Mouse (Mus musculus): ENCODE measurements at regions not wholly inside any gene's neighbourhood (a gene's known extent, or its start where the extent isn't known, plus 50 kb on each side); places are given as distances from the start of the nearest gene placed in this dataset.

DNA sequence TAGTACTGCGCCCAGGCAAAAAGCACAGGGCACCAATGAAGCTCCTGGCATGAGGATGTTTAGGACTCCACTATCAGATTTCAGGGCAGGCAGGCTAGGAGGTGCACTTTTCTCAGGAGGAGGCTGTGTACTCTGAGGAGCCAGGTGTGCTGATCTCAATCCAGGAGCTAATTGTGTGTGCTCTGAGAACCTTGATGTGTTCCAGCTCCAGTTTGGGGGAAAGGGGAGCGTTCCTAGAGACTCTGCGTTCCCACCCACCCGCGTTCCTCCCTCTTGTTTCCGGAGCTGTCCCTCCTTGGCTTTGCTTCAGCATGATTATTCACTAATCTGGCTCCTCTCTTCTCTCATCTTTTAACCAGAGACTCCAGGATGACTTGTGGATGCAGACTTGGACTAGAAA is 195.2 kb downstream of the Icos start:
- no peak for DNase-seq (ENCODE audit: low spot score in 2 of 2)

GRCm38 (mm10) chr1:61175239-61175638 is 197.5 kb downstream of the Icos start:
- no peak for DNase-seq (ENCODE audit: low spot score in 2 of 2)

GRCm38 (mm10) chr1:61179461-61179860 is 201.7 kb downstream of the Icos start:
- no peak for DNase-seq (ENCODE audit: low spot score in 2 of 2)

DNA sequence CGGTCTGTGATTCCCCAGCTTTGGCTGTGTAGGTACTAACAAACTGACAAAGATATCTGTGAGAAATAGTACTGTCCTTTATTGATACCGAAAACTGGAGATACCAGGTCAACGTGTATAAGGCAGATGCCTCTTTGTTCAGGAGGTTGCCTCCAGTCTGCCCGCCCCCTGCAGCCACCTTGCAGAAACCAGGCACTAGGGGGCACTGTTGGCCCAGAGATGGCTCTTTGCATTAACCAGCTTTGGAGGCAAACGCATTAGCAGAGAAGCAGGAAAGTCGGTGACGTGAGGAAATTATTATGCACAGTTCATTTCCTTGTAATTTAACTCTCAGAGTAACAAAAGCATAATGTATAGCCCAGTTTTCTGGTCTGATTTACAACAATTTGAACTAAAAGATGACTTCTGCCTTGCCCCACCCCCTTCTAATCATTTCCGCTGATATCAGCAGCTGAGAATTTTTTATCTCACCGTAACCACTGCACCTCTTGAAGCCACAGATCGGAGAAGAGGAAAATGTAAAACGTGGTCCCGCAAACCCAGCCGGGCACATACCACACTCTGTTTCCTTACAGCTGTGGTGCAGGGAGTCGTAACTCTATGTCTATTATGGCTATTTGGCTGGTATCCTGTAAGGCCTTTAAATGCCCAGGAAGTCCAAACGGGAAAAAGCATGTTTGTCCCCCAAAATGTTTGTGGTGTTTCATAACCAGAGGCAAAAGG is 203.5 kb downstream of the Icos start:
- peak; percentile 61 to 79 for DNase-seq (ENCODE audit: low spot score in 2 of 2)

DNA sequence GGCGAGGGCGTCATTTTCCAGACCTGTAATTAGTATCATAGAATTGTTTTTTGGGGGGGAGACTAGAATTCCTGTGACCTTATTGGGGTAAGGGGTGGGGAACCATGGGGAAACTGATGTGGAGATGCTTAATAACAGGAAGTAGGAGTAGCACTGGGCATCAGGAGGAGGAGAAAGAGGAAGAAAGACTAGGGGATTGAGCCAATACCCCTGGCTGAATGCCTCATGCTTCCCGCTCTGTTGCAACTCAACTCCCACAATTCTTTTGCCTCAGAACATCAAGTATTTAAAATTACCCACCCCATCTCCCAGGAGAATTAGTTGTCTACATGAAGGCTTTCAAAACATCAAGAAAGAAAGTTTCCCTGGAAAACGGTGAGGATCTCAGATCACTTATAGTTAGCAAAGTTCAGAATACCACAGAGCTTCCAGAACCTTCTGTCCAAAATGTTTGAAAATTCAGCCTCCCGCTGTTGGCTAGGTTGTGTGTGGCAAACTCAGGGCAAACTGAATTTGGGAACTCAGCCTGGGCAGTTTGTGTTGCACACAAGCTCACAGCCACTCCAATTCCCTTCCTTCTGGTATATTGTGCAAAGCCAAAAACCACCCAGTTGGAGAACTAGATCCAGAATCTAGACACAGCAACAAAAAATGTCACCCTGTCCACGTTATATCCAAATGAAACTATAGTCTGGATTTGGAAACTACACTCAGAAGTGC is 209.8 kb downstream of the Icos start:
- DNase-seq (ENCODE audit: low spot score in 2 of 2), result no peak

DNA sequence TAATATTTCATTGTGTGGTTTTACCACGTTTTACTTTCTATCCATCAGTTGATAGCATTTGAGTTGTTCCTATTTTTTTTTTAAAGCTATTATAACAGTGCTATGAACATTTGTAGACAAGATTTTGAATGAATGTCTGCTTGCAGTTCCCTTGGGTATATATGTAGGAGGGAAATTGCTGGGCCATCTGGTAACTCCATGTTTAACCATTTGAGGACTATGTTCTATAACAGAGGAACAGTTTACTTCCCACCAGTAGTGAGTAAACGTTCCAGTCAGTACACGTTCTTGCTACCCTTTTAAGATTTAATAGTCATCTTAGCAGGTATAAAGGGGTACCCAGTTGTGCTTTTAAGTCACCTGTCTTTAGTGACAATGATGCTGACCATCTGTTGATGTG is 213.2 kb downstream of the Icos start:
- DNase-seq (ENCODE audit: low spot score in 2 of 2), result no peak

DNA sequence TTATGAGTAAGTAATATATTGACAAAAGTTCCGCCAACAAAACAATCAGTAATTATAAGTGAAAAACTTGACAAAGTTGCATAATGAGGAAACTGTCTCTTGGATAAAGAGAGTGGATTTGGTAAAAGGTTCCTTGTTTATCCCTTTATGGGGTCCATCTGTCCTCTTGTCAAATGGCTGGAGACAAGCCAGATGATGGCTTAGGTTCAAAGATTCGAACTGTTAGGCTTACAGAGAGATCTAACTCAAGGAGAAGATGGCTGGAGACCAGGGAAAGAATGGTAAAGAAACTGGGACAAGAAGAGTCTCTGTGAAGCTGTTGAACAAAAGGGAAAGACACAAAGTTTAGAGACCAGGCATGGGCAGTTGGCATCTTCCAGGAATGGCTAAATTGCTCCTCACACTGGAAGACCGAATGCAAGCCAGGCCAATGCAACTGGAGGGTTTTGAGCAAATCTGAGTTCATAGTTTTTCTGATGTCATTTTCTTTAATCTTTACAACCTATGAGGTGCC is 220.9 kb downstream of the Icos start:
- DNase-seq (ENCODE audit: low spot score in 2 of 2), result no peak

DNA sequence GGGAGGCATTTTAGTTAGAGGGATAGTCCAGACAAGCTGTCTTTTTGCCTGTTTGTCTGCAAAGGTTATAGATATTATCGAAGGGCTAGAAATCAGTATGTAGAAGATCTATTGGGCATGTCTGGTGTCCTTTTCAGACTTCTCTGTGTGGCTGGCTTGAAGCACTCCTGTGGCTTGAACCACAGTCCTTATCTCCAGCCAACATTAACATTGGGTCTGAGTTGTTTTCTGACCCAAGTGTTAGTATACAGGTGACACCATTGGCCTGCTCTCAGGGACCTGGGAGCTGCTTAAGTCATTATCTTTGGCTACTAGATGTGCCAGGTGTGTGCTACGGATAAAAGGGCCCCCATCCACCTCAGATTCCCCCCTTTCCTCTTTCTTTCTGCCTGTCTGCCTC is 223.3 kb downstream of the Icos start:
- DNase-seq (ENCODE audit: low spot score in 2 of 2), result no peak

GRCm38 (mm10) chr1:61202079-61202478 is 224.4 kb downstream of the Icos start:
- no peak for DNase-seq (ENCODE audit: low spot score in 2 of 2)

DNA sequence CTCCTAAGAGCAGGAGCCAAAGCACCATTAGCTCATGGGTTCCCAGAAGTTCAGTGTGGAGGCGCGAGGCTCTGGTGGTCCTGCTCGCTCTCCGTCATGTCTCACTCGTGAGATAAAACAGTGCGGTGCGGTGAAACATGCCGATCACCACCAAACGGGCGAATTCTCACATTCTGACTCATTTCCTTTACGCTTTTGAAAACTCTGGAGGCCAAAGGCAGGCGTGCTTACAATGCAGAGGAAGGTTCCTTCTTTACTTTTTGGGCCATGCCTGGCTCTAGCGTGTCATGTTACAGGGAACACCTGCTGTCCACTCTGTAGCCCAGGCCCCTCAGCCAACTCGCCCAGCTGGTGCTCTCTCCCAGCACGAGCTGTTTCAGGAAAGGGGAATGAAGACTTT is 225.4 kb downstream of the Icos start:
- no peak for DNase-seq (ENCODE audit: low spot score in 2 of 2)

DNA sequence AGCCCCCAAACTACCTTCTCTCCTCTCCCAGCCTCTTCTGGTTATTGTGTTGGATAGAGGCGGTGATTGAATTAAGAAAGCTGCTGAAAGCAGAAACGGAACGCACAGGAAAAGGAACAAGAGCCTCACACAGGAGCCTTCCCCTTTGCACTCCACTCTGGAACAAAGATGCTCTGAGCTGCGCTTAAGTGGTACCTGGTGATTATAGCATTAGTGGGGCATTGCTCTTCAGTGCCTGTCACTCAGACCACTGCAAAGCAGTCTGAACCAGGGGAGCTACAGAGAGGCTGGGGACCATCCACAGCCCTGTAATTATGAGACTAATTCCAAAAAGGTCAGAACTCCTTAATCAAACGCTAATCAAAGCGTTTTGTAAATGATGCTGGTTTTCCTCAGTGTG is 225.9 kb downstream of the Icos start:
- DNase-seq (ENCODE audit: low spot score in 2 of 2), result no peak

DNA sequence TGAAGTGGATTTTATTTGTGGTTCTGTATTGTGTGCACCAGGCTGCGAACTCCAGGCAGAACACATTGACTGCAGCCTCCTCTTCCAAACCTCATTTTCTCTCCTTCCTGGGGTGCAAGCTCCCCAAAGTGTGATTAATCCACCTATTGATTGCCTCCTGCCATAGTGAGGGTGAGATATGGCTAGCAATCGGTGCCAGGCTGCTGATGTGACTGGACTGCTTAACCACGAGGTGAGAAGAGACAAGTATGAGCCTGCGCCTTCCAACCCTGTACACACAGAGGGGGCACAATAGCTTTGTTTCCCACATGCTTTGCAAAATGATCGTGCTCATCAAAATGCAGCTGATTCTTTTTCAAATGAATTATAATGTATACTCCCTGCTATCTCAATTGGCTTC is 227.4 kb downstream of the Icos start:
- no peak for DNase-seq (ENCODE audit: low spot score in 2 of 2)

GRCm38 (mm10) chr1:61206861-61207380 is 229.2 kb downstream of the Icos start:
- no peak for DNase-seq (ENCODE audit: low spot score in 2 of 2)

GRCm38 (mm10) chr1:61208386-61208785 is 230.7 kb downstream of the Icos start:
- no peak for DNase-seq (ENCODE audit: low spot score in 2 of 2)

DNA sequence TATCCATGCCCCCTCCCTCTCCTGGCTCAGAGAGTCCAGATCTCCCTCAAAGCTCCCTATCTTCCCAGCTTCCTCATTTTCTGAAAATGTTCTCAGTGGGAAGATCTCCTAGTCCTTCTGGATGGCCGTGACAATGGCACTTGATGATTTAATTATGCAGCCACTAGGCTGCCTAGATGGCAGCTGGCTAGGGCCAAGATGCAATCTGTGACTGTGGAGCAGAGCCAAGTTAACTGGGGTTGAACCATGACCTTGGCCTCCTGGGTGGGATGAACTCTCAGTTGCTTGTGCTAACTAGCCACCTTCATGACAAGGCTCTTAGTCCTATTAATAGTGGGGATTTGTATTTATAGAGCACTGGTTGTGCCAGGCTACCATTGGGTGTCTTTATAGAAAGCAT is 243.4 kb downstream of the Icos start:
- DNase-seq (ENCODE audit: low spot score in 2 of 2), result no peak

- no peak for DNase-seq (ENCODE audit: low spot score in 2 of 2)
Observed at GRCm38 (mm10) chr1:61228942-61229341, 251.2 kb downstream of the Icos start.

- no peak for DNase-seq (ENCODE audit: low spot score in 2 of 2)
Observed at GRCm38 (mm10) chr1:61233001-61233400, 255.3 kb downstream of the Icos start.

DNA sequence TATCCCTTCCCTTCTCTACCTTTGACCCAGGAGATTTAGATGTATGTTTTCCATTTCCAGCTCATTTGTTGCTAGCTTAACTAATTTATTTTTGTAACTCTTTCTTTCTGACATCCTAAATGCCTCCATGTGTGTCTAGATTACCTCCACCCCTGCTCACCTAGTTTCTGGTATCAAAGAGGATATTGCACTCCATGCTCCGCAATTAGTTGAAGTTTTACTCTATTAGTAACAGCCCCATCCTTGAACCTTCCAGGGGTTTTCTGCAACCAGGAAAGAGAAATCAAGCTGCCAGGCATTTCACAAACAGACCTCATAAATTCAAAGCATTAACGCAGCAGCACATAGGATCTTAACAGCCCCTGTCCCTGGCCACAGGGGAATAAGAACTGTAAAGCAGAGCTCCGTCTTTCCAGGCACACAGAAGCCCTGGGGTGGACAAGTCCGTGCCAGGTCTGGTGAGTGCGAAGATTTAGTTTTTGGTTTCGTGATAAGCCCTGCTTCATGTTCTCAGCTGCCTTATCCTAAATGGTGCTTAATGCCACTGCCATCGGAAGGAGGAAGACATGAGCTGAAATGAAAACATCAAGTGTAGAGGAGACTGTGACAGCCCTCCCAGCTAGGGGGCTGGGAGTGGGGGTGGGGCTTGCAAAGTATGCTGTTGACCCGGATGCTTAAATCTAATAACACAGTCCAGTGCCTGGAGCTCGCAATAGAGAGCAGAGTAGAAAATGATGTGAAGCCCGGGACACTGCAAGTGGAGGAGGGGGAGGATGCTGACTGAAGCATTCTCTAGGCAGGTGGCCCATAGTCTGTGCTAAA is 256.0 kb downstream of the Icos start:
- no peak for DNase-seq (ENCODE audit: low spot score in 2 of 2)

GRCm38 (mm10) chr1:61234298-61234682 is 256.6 kb downstream of the Icos start:
- no peak for DNase-seq (ENCODE audit: low spot score in 2 of 2)

DNA sequence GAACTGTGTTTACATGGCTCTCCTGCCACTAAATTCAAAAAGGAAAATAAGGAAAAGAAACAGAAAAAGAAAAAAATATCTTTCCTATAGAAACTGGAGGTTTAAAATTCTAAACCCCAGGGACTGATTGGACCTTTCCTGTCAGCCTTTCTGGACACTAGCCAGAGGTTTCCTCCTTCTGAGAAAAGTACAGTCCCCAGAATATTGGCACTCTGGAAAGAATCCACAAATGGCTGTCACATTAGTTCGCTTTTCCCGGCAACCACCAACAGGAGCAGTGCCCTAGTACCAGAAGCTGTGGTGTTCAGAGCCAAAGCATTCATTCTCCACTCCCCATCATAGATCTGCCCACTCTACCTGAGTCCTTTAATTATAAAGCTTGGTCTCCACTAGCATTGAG is 258.8 kb downstream of the Icos start:
- no peak for DNase-seq (ENCODE audit: low spot score in 2 of 2)

- DNase-seq (ENCODE audit: low spot score in 2 of 2), result no peak
Observed at GRCm38 (mm10) chr1:61238668-61239067, 260.9 kb downstream of the Icos start.

GRCm38 (mm10) chr1:61257561-61257960 is 279.8 kb downstream of the Icos start:
- DNase-seq (ENCODE audit: low spot score in 2 of 2), result no peak

Data from natural killer cell, adult 2 months (primary cell).